8 mouse cellular contexts compared by ENCODE assay signal in genomic region chr6:134566248-134566817, GRCm38 (mm10). TPM values are rescaled to one million over a fixed set of nuclear protein-coding genes. Genes with fewer than 3 reads are reported as not detected.
DNase-seq lines count a peak whose midpoint lies in the region; ATAC-seq and TF ChIP-seq lines count a peak whose summit lies in the region.

No protein-coding gene starts in this region.

- peak overlapping the region; percentile 77 for H3K4me2 ChIP-seq in heart, embryonic 11.5 days
- H3K4me2 ChIP-seq in hindbrain, embryonic 15.5 days, result peak overlapping the region; percentile 66
- peak overlapping the region; percentile 71 for H3K4me2 ChIP-seq in midbrain, embryonic 13.5 days (replicated peaks)

- peak overlapping the region; percentile 99 for H3K9ac ChIP-seq in heart, embryonic 11.5 days (ENCODE audit: low read depth, low read length)
- H3K9ac ChIP-seq in hindbrain, embryonic 15.5 days, result peak overlapping the region; percentile 96
- H3K9ac ChIP-seq in midbrain, embryonic 13.5 days (replicated peaks), result peak overlapping the region; percentile 98

- no peak for TF ChIP-seq POLR2A in cortical plate, adult 2 months (IDR thresholded peaks at IDR 0.05; ENCODE audit: extremely low read depth, insufficient read depth, low read length)

- DNase-seq in heart, postnatal 25 days (ENCODE audit: low spot score), result no peak
- DNase-seq in CD4-positive helper T cell, adult 2 months (ENCODE audit: low read depth, low spot score), result peak; percentile 15
- no peak for DNase-seq in layer of hippocampus, postnatal 36 days
- DNase-seq in right cerebral cortex, postnatal 14 days, result no peak

- ATAC-seq in heart, embryonic 11.5 days (replicated peaks; ENCODE audit: insufficient number of reproducible peaks, low FRiP score, low TSS enrichment), result peak; percentile 52
- peak; percentile 83 for ATAC-seq in hindbrain, embryonic 15.5 days (ENCODE audit: low FRiP score, low read depth)
- ATAC-seq in midbrain, embryonic 13.5 days, result peak; percentile 76

- H3K36me3 ChIP-seq in heart, embryonic 11.5 days (ENCODE audit: control insufficient read depth, insufficient read depth, low read length), result no peaks in the 10 kb centered on the region
- no peaks in the 10 kb centered on the region for H3K36me3 ChIP-seq in hindbrain, embryonic 15.5 days
- no peaks in the 10 kb centered on the region for H3K36me3 ChIP-seq in midbrain, embryonic 13.5 days

- H3K4me3 ChIP-seq in heart, embryonic 11.5 days (ENCODE audit: low read depth, low read length), result peak overlapping the region; percentile 97
- H3K4me3 ChIP-seq in cortical plate, adult 2 months (ENCODE audit: insufficient read depth, low read length), result peak overlapping the region; percentile 66
- H3K4me3 ChIP-seq in hindbrain, embryonic 15.5 days, result peak overlapping the region; percentile 98
- H3K4me3 ChIP-seq in midbrain, embryonic 13.5 days (replicated peaks), result peak overlapping the region; percentile 97

- intact Hi-C loops in heart, postnatal 25 days (cut with DNase I), result loop anchor here (2.0 to 5.0 kb wide), 4 partner anchors 34 to 139 kb away; no protein-coding TSS in a partner anchor

- peaks cover 11% of the 10 kb centered on the region for H3K4me1 ChIP-seq in heart, embryonic 11.5 days (ENCODE audit: control insufficient read depth, insufficient read depth, low read length)
- H3K4me1 ChIP-seq in cortical plate, adult 2 months (ENCODE audit: control insufficient read depth, insufficient read depth, low read length), result peaks cover 6% of the 10 kb centered on the region; the same call in 1 of the 2 replicates
- H3K4me1 ChIP-seq in hindbrain, embryonic 15.5 days (replicated peaks), result peaks cover 21% of the 10 kb centered on the region
- H3K4me1 ChIP-seq in midbrain, embryonic 13.5 days (replicated peaks), result peaks cover 32% of the 10 kb centered on the region

- H3K27me3 ChIP-seq in heart, embryonic 11.5 days (ENCODE audit: control insufficient read depth, insufficient read depth, low read length), result no peaks in the 10 kb centered on the region
- H3K27me3 ChIP-seq in hindbrain, embryonic 15.5 days, result no peaks in the 10 kb centered on the region
- H3K27me3 ChIP-seq in midbrain, embryonic 13.5 days, result no peaks in the 10 kb centered on the region

- H3K27ac ChIP-seq in heart, embryonic 11.5 days (ENCODE audit: low read depth, low read length), result peak overlapping the region; percentile 99
- H3K27ac ChIP-seq in cortical plate, adult 2 months (ENCODE audit: insufficient read depth, low read length), result peak overlapping the region; percentile 99
- peak overlapping the region; percentile 100 for H3K27ac ChIP-seq in hindbrain, embryonic 15.5 days (replicated peaks)
- H3K27ac ChIP-seq in midbrain, embryonic 13.5 days, result peak overlapping the region; percentile 100

- no peaks in the 10 kb centered on the region for H3K9me3 ChIP-seq in heart, embryonic 11.5 days (replicated peaks; ENCODE audit: control insufficient read depth, low read length)
- H3K9me3 ChIP-seq in hindbrain, embryonic 15.5 days, result no peaks in the 10 kb centered on the region
- 0 out of 2 replicates have a peak, but pooled peaks cover 3% of the 10 kb centered on the region for H3K9me3 ChIP-seq in midbrain, embryonic 13.5 days

- 0% methylated on average over 48 of the region's 64 CpGs for WGBS in heart, embryonic 11.5 days (ENCODE audit: insufficient replicate concordance)
- WGBS in hindbrain, embryonic 15.5 days, result 0% methylated on average over 57 of the region's 64 CpGs
- WGBS in midbrain, embryonic 13.5 days, result under 1% methylated on average over 45 of the region's 64 CpGs

- no peak for TF ChIP-seq CTCF in cortical plate, adult 2 months (IDR thresholded peaks at IDR 0.05; ENCODE audit: extremely low read depth, insufficient read depth, low read length)

RNA-seq across cellular contexts. Expression of gene Lrp6, which starts 0.4 kb away (rescaled TPM):
- 20.6 and 20.8 TPM in 2 replicates for polyA plus RNA-seq in heart, embryonic 11.5 days (2014; fragmentation: Nextera tagmentation; extraction: Ambion mirVana)
- 10 to 100 TPM; 55.3 to 59.1 TPM for total RNA-seq in heart, postnatal 25 days (2021)
- 24.2 and 25.3 TPM in 2 replicates for polyA plus RNA-seq in cortical plate, adult 2 months (2012; rRNA removed)
- 16.4 and 16.8 TPM in 2 replicates for polyA plus RNA-seq in hindbrain, embryonic 15.5 days (2015; fragmentation: Nextera tagmentation; extraction: Ambion mirVana)
- 23.6 and 24.3 TPM in 2 replicates for polyA plus RNA-seq in midbrain, embryonic 13.5 days (2015; fragmentation: Nextera tagmentation; extraction: Ambion mirVana)
- total RNA-seq in layer of hippocampus, postnatal 36 days (2021), result 10 to 100 TPM; 50.5 to 54.8 TPM
